Mouse (Mus musculus) forebrain, embryonic 16.5 days (tissue): Measurements from ENCODE around the gene 6030408B16Rik. TPM values are rescaled to one million over a fixed set of nuclear protein-coding genes. Genes with fewer than 3 reads are reported as not detected.

Experiments
- ATAC-seq: fragments of 200-750 bp; cut with Nextera tagmentation; 2 replicates; pipeline ENCODE4 v1.8.0; 2017; ENCODE audit warnings: mild to moderate bottlenecking, moderate library complexity
- H3K27ac ChIP-seq: fragments of 300-500 bp; sonication (generic); 2 replicates; pipeline ENCODE4 v1.5.1; 2014; ENCODE audit warnings: low read length, control low read depth
- H3K27me3 ChIP-seq: fragments of 300-500 bp; sonication (generic); replicated peaks from 2 replicates; pipeline ENCODE4 v1.6.1; 2014; ENCODE audit warnings: low read length; ENCODE audit not compliant: control insufficient read depth, insufficient read depth
- H3K36me3 ChIP-seq: fragments of 300-500 bp; sonication (generic); 2 replicates; pipeline ENCODE4 v1.6.1; 2014; ENCODE audit not compliant: control insufficient read depth, insufficient read depth
- H3K4me1 ChIP-seq: fragments of 300-500 bp; sonication (generic); replicated peaks from 2 replicates; pipeline ENCODE4 v1.6.1; 2014; ENCODE audit warnings: low read length; ENCODE audit not compliant: control insufficient read depth, insufficient read depth
- H3K4me2 ChIP-seq: fragments of 300-500 bp; sonication (generic); 2 replicates; pipeline ENCODE4 v1.6.1; 2014; ENCODE audit warnings: mild to moderate bottlenecking, low read length, control low read depth
- H3K4me3 ChIP-seq: fragments of 300-500 bp; sonication (generic); replicated peaks from 2 replicates; pipeline ENCODE4 v1.5.1; 2014; ENCODE audit warnings: mild to moderate bottlenecking, low read length, control low read depth
- H3K9ac ChIP-seq: fragments of 300-500 bp; sonication (generic); replicated peaks from 2 replicates; pipeline ENCODE4 v1.6.1; 2014; ENCODE audit warnings: low read depth, low read length, control low read depth
- H3K9me3 ChIP-seq: fragments of 300-500 bp; sonication (generic); 2 replicates; pipeline ENCODE4 v1.6.1; 2016; ENCODE audit warnings: low read length; ENCODE audit not compliant: control insufficient read depth
- WGBS: fragments of 180-500 bp; shearing (Covaris S2); extraction: QIAGEN DNeasy Blood & Tissue Kit; methylation state at CpG from one replicate; pipeline ENCODE4 v1.1.7; 2014; 5-methylcytosine and 5-hydroxymethylcytosine counted together
- polyA plus RNA-seq: library from polyadenylated mRNA; unstranded; fragments of >200 nt; fragmentation: Nextera tagmentation; extraction: Ambion mirVana; gene quantifications from 2 replicates; pipeline ENCODE4 v1.2.1, GENCODE M21; 2015

6030408B16Rik gene
- polyA plus RNA-seq, 1 experiment from 2014 or later = 0.30 TPM

DNA sequence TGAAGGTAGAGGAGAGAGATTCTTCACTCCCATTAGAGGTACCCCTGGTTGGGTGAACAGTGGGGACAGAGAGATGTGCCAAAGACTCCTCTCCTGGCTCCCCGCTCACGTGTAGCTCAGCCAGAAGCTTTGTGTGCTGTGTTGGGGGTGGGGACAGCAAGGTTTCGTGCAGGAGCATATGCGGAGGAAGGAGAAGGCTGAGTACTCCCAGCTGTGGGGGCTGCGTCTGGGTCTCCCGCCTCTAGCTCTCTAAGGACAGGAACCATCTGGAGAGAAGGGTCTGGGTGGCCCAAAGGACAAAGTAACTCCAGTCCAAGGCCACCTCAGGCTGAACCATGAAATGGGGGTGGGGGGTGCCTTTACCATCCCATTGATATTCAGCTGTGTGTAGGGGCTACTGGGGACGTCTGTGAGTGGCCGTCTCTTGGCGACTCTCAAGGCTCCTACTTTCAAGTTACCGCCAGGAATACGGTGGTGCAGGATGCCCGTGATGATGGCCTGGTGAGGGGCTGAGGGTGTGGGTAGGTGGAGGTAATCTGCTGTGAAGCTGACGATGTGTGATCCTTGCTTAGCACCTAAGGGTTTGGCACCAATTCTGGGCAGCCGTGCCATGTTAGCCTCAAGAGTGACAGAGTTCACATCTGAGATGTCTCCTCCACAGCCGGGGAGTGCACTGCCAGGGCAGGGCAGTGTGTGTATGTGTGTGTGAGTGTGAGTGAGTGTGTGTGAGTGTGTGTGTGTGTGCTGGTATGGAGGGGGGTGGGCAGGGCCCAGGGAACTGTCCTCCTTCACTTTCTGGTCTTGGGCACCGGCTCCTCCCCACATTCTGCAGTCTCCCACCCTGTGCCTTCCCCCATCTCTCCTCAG lies 1.2 kb downstream of the 6030408B16Rik start:
- Histone ChIP-seq H3K9me3 (no peaks in the 10 kb centered on the region), H3K4me3 (no peak overlapping the region), H3K9ac (no peak overlapping the region), H3K4me2 (no peak overlapping the region), H3K27ac (no peak overlapping the region), H3K36me3 (0 out of 2 replicates have a peak, but pooled peaks cover 8% of the 10 kb centered on the region), H3K4me1 (no peaks in the 10 kb centered on the region), H3K27me3 (no peaks in the 10 kb centered on the region)
- no peak for ATAC-seq
- WGBS = 69% methylated on average over 16 of the region's 16 CpGs

DNA sequence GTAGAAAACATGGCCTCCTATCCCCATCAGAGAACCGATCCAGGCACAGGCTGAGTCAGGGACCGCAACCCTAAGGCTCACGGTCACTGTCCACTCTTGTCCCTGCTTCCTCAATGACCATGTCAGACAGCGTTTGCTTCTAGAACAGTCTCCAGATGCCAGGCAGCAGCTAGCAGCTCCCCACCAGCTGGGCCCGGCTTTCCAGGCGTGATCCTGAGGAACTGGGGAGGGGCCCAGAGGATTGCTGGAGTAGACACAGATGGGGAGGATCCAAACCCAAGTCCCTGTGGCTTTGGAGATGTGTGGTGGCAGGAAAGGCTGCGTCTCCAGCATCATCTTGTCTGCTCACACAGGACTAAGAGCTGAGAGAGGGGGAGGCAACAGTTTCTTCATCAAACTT lies 2.1 kb downstream of the 6030408B16Rik start:
- Histone ChIP-seq H3K36me3 (0 out of 2 replicates have a peak, but pooled peaks cover 5% of the 10 kb centered on the region), H3K4me1 (no peaks in the 10 kb centered on the region), H3K27ac (no peak overlapping the region), H3K4me3 (no peak overlapping the region), H3K4me2 (no peak overlapping the region), H3K9ac (no peak overlapping the region), H3K9me3 (no peaks in the 10 kb centered on the region), H3K27me3 (no peaks in the 10 kb centered on the region)
- 82% methylated on average over 7 of the region's 7 CpGs for WGBS
- ATAC-seq = no peak

DNA sequence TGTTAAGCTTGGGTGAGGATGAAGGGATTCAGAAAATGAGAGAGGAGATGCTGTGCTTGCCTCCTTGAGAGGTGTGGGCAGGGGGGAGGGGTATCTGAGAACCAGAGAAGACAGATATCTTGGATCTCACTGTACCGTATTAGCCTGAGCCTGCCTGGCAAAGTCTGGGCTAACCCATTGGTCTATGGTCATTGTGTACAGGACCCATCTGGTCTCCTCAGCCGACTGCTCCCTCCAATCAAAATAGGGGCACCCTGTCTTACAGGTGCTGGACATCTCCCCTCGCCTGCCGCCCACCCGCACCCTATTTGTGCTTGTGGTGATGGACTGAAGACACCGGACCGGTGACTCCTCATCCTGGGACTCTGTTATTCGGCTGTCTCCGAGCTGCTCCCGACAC lies 2.6 kb downstream of the 6030408B16Rik start:
- no peak overlapping the region for H3K4me2 ChIP-seq
- H3K4me3 ChIP-seq = no peak overlapping the region
- no peak for ATAC-seq
- no peaks in the 10 kb centered on the region for H3K9me3 ChIP-seq
- H3K9ac ChIP-seq = no peak overlapping the region
- H3K27ac ChIP-seq = no peak overlapping the region
- H3K36me3 ChIP-seq = 0 out of 2 replicates have a peak, but pooled peaks cover 3% of the 10 kb centered on the region
- 90% methylated on average over 10 of the region's 10 CpGs for WGBS
- no peaks in the 10 kb centered on the region for H3K27me3 ChIP-seq
- no peaks in the 10 kb centered on the region for H3K4me1 ChIP-seq

DNA sequence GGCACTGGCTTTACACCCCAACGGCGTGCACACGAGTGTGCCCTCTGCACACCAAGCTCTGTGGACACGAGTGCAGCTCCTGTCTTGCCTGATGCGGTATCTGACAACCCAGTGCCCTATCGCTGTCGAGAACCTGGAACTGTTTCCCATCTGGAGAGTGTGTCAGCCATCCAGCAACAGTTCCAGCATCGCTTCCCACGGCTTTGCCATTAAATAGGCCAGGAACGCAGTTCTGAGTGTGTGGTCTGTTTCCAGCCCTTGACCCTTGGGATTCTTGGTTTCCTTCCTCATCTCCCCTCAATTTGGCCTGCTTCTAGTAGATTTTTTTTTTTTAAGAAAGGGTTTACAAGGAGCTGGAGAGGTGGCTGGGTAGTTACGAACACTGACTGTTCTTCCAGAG lies 3.1 kb downstream of the 6030408B16Rik start:
- no peak for ATAC-seq
- H3K4me1 ChIP-seq = no peaks in the 10 kb centered on the region
- WGBS = 89% methylated on average over 11 of the region's 11 CpGs

DNA sequence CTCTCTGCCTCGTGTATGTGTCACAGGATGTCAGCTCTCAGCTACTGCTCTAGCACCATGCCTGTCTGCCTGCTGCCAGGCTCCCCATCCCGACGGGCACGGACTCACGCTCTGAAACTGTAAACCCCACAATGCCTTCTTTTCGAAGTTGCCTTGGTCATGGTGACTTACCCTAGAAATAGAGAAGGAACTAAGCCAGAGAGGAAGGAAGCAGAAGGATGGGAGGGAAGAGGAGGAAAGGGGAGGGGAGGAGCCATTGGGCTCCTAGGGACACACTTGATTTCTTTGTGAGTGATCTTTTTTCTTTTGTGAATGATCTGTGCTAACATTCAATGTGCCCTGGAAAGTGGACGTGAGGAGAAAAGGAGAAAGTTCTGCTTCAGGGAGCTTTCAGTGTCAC lies 5.0 kb downstream of the 6030408B16Rik start:
- Histone ChIP-seq H3K9me3 (no peaks in the 10 kb centered on the region), H3K4me3 (no peak overlapping the region), H3K36me3 (no peaks in the 10 kb centered on the region), H3K27me3 (no peaks in the 10 kb centered on the region), H3K27ac (no peak overlapping the region), H3K4me2 (no peak overlapping the region), H3K9ac (no peak overlapping the region), H3K4me1 (no peaks in the 10 kb centered on the region)
- ATAC-seq = no peak
- WGBS = 32% methylated on average over 7 of the region's 7 CpGs

More for the DNA sequence above, 3.1 kb downstream of the 6030408B16Rik start:
- Histone ChIP-seq H3K9ac (no peak overlapping the region), H3K4me3 (no peak overlapping the region), H3K27me3 (no peaks in the 10 kb centered on the region), H3K36me3 (0 out of 2 replicates have a peak, but pooled peaks cover 2% of the 10 kb centered on the region), H3K4me2 (no peak overlapping the region), H3K9me3 (no peaks in the 10 kb centered on the region), H3K27ac (no peak overlapping the region)

DNA sequence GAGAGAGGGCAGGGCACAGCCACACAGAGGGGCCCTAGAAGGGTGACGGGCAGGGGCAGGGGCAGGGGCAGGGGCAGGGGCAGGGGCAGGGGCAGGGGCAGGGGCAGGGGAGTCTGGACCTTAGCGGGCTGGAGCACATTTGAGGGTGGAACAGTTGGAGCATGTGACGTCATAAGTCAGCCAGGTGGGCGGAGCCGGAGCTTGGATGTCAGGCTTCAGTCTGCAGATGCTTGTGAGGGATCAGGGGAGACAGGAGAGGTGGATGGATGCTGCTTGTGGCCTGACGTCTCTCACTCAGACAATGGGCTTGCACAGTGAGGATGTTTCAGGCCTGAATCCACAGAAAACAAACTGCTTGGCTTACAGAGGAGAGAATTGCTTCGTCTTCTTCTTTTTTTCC lies 5.5 kb downstream of the 6030408B16Rik start:
- WGBS = 13% methylated on average over 7 of the region's 7 CpGs
- Histone ChIP-seq H3K4me1 (no peaks in the 10 kb centered on the region), H3K9ac (no peak overlapping the region), H3K27me3 (no peaks in the 10 kb centered on the region), H3K27ac (no peak overlapping the region), H3K36me3 (no peaks in the 10 kb centered on the region), H3K4me3 (no peak overlapping the region), H3K9me3 (no peaks in the 10 kb centered on the region), H3K4me2 (no peak overlapping the region)
- no peak for ATAC-seq

DNA sequence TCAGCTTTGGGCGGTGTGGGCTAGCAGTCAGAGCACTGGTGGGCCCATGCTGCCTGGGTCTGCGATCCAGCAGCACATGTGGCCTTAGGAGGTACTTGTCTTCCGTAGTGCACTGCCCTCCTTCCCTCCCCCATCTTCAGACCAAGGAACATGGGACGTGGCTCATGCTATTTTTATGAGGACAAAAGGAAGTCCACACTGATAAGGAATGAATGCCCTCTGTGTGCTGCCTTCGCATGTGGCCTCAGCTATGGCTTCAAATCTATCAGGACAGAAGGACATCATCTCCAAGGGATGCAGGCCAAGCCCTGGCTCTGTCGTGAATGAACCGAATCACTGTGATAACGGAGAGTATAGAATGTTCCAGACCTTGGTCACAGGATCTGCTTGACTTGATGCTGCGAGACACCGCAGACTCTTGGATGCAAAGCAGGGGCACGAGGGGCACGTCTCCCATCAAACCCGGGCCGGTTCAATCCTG lies 6.5 kb downstream of the 6030408B16Rik start:
- Histone ChIP-seq H3K4me3 (no peak overlapping the region), H3K27me3 (no peaks in the 10 kb centered on the region), H3K4me2 (no peak overlapping the region), H3K36me3 (no peaks in the 10 kb centered on the region), H3K9ac (no peak overlapping the region), H3K4me1 (no peaks in the 10 kb centered on the region), H3K27ac (no peak overlapping the region), H3K9me3 (no peaks in the 10 kb centered on the region)
- ATAC-seq = no peak
- 84% methylated on average over 14 of the region's 14 CpGs for WGBS

DNA sequence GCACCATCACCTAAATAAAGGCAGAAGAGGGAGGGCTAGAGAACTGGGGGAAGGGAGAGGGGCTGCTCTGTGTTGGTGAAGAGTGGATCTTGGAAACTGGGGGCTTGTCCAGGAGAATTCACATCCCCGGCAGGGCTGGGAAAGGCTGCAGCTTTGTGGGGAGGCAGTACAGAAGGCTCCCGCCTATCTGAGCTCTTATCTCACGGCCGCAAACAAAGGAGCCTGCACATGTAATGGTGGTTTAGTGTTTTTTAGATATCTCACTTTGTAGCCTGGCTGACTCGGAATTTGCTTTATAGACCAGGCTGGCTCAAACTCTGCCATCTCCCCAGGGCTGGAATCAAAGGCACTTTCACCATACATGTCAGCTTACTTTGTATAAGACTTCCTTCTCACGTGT lies 7.1 kb downstream of the 6030408B16Rik start:
- Histone ChIP-seq H3K4me2 (no peak overlapping the region), H3K36me3 (no peaks in the 10 kb centered on the region), H3K9ac (no peak overlapping the region), H3K27ac (no peak overlapping the region), H3K9me3 (no peaks in the 10 kb centered on the region), H3K4me1 (no peaks in the 10 kb centered on the region), H3K4me3 (no peak overlapping the region), H3K27me3 (no peaks in the 10 kb centered on the region)
- ATAC-seq = no peak
- WGBS = 72% methylated on average over 6 of the region's 6 CpGs

DNA sequence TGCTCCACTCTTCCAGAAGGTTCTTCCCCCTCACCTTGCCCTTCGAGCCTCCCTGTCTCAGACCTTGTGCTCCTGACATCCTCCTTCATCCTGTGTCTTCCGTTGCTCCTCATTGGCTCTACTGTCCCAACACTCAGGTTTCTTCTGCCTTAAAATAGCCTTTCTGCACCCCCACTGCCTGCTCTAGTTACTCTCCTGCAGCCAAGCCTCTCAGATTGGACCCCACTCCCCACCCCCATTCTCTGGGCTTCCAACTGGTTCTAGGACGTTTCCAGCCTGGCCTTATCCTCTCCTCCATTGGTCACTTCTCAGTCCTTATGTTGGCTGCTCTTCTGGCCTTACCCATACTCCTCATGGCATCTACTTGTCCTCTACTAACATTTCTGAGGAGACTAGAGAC lies 9.2 kb downstream of the 6030408B16Rik start:
- Histone ChIP-seq H3K27me3 (no peaks in the 10 kb centered on the region), H3K4me1 (no peaks in the 10 kb centered on the region), H3K27ac (no peak overlapping the region), H3K9me3 (no peaks in the 10 kb centered on the region), H3K4me2 (no peak overlapping the region), H3K36me3 (no peaks in the 10 kb centered on the region), H3K4me3 (no peak overlapping the region), H3K9ac (no peak overlapping the region)
- no peak for ATAC-seq
- WGBS = 68% methylated on average over 3 of the region's 3 CpGs
